Mouse (Mus musculus): Measurements from ENCODE around the gene Bet1l.
A peak's percentile ranks its signal among the peaks of the same experiment; 100 is the strongest.

Bet1l gene

GRCm38 (mm10) chr7:140833341-140833740 lies 24.0 kb downstream of the Bet1l start:
- peak; percentile 29 for DNase-seq (ENCODE audit: low spot score)

GRCm38 (mm10) chr7:140831447-140831846 lies 25.9 kb downstream of the Bet1l start:
- DNase-seq (ENCODE audit: low spot score): peak; percentile 19

GRCm38 (mm10) chr7:140828171-140828881 lies 29.1 kb downstream of the Bet1l start:
- no peak for DNase-seq (ENCODE audit: low spot score)

GRCm38 (mm10) chr7:140822731-140823130 lies 34.6 kb downstream of the Bet1l start:
- no peak for DNase-seq (ENCODE audit: low spot score)

GRCm38 (mm10) chr7:140821653-140822329 lies 35.6 kb downstream of the Bet1l start, which contains the start of gene Zfp941:
Gene Zfp941 (minus strand): TSS chr7:140822178.
- DNase-seq (ENCODE audit: low spot score): no peak

GRCm38 (mm10) chr7:140821305-140821652 lies 36.1 kb downstream of the Bet1l start:
- DNase-seq (ENCODE audit: low spot score): no peak

- no peak for DNase-seq (ENCODE audit: low spot score)
Observed at GRCm38 (mm10) chr7:140820173-140820572, 37.2 kb downstream of the Bet1l start.

GRCm38 (mm10) chr7:140812850-140813249 lies 44.5 kb downstream of the Bet1l start:
- no peak for DNase-seq (ENCODE audit: low spot score)

- DNase-seq (ENCODE audit: low spot score): no peak
Observed at GRCm38 (mm10) chr7:140811714-140812113, 45.7 kb downstream of the Bet1l start.

- no peak for DNase-seq (ENCODE audit: low spot score)
Observed at GRCm38 (mm10) chr7:140810496-140810895, 46.9 kb downstream of the Bet1l start.

GRCm38 (mm10) chr7:140805704-140806103 lies 51.7 kb downstream of the Bet1l start:
- DNase-seq (ENCODE audit: low spot score): peak; percentile 48
